Mouse (Mus musculus) cortical plate, adult 2 months (tissue): Measurements from ENCODE around the gene Rbbp6.

Experiments
- CTCF ChIP-seq: fragments of 200-500 bp; IDR thresholded peaks from 2 replicates; pipeline ENCODE4 v1.5.1; 2011; ENCODE audit warnings: mild to moderate bottlenecking, control low read depth, low read length; ENCODE audit not compliant: insufficient read depth; ENCODE audit errors: extremely low read depth
- POLR2A ChIP-seq: fragments of 200-500 bp; IDR thresholded peaks from 2 replicates; pipeline ENCODE4 v1.6.1; 2011; ENCODE audit warnings: mild to moderate bottlenecking, low read length, control low read depth; ENCODE audit not compliant: insufficient read depth; ENCODE audit errors: extremely low read depth

GRCm38 (mm10) chr7:123030709-123031181 lies 65.3 kb downstream of the Rbbp6 start:
- TF ChIP-seq CTCF, result no peak
- TF ChIP-seq POLR2A, result peak; percentile 51
